Mouse (Mus musculus): ENCODE measurements around the gene Asb10. TPM values are rescaled to one million over a fixed set of nuclear protein-coding genes. Genes with fewer than 3 reads are reported as not detected.

The Asb10 gene
- 1.7 TPM in 2 replicates for polyA plus RNA-seq (2012; rRNA removed)

GRCm38 (mm10) chr5:24540387-24541143, at the start of gene Asb10:
Gene Asb10 (minus strand): TSS chr5:24540978.

DNA sequence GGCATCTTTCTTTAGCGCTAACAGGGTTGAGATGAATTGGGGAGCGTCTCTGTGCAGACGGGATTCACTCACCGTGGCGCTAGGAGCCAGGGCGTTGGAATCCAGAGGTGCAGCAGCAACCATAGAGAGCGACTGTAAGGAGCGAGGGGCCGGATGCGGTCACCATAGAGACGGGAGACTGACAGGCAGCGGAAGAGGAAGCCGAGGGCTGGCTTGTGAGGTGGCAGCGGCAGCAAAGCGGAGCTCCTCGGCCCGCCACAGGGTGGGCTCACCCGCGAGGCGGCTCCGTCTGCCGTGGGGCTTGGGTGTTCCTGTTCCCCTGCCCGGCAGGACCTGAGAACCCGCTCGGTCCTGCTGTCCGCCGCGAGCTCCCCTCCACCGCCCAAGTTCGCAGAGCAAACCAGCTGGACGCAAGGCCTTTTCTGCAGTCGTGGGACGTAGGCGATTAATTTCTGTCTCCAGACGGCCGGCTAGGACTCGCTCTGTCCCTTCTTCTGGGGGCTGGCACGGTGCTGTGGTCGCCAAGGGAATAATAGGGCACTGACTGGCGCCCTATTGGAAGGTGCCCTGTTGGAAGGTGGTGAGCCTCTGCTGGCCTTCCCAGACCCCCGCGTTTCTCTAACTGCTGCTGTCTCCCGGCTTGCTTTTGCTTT, 45.9 kb upstream of the Asb10 start, which contains the start of gene Chpf2:
Gene Chpf2, plus strand, starts transcription at position 195 of the 653 bp plus-strand sequence.

GRCm38 (mm10) chr5:24577183-24577929, 36.6 kb upstream of the Asb10 start, which contains the start of gene Abcf2:
Gene Abcf2 (minus strand): TSS chr5:24577467.

GRCm38 (mm10) chr5:24556709-24557108, 15.9 kb upstream of the Asb10 start, which contains the start of gene 4931409K22Rik:
Gene 4931409K22Rik (minus strand): TSS chr5:24556809.

GRCm38 (mm10) chr5:24526889-24527230, 13.9 kb downstream of the Asb10 start, which contains the start of gene Gbx1:
Gene Gbx1 (minus strand): TSS chr5:24527202.

Other genes with a start within 250 kb of the Asb10 start
- gene Kcnh2, start 189.4 kb downstream of the Asb10 start, polyA plus RNA-seq (2012; rRNA removed) = 26.9 and 37.0 TPM in 2 replicates
- gene Nos3, start 176.2 kb downstream of the Asb10 start, polyA plus RNA-seq (2012; rRNA removed) = 4.6 TPM in 2 replicates
- gene Atg9b, start 148.8 kb downstream of the Asb10 start, polyA plus RNA-seq (2012; rRNA removed) = 15.6 and 34.2 TPM in 2 replicates
- 44.2 and 47.3 TPM in 2 replicates for gene Abcb8, start 147.3 kb downstream of the Asb10 start, polyA plus RNA-seq (2012; rRNA removed)
- gene Asic3, start 127.6 kb downstream of the Asb10 start, polyA plus RNA-seq (2012; rRNA removed) = 0.09 and 0.21 TPM in 2 replicates
- gene Cdk5, start 117.4 kb downstream of the Asb10 start, polyA plus RNA-seq (2012; rRNA removed) = 39.9 and 41.2 TPM in 2 replicates
- gene Slc4a2, start 117.1 kb downstream of the Asb10 start, polyA plus RNA-seq (2012; rRNA removed) = 175 and 193 TPM in 2 replicates
- 162 and 182 TPM in 2 replicates for gene Fastk, start 95.7 kb downstream of the Asb10 start, polyA plus RNA-seq (2012; rRNA removed)
- gene Tmub1, start 93.1 kb downstream of the Asb10 start, polyA plus RNA-seq (2012; rRNA removed) = 49.2 and 79.9 TPM in 2 replicates
- gene Agap3, start 88.8 kb downstream of the Asb10 start, polyA plus RNA-seq (2012; rRNA removed) = 46.6 and 48.4 TPM in 2 replicates
- gene Gbx1, start 13.8 kb downstream of the Asb10 start, polyA plus RNA-seq (2012; rRNA removed) = not detected in 2 replicates
- gene 4931409K22Rik, start 15.8 kb upstream of the Asb10 start, polyA plus RNA-seq (2012; rRNA removed) = not detected in 2 replicates
- gene Abcf2, start 36.5 kb upstream of the Asb10 start, polyA plus RNA-seq (2012; rRNA removed) = 27.4 and 28.4 TPM in 2 replicates
- 26.1 and 27.7 TPM in 2 replicates for gene Chpf2, start 45.8 kb upstream of the Asb10 start, polyA plus RNA-seq (2012; rRNA removed)
- 39.3 and 74.8 TPM in 2 replicates for gene Smarcd3, start 83.4 kb upstream of the Asb10 start, polyA plus RNA-seq (2012; rRNA removed)
- gene Nub1, start 144.6 kb upstream of the Asb10 start, polyA plus RNA-seq (2012; rRNA removed) = 15.9 and 19.1 TPM in 2 replicates
- 0.51 and 0.68 TPM in 2 replicates for gene Wdr86, start 189.7 kb upstream of the Asb10 start, polyA plus RNA-seq (2012; rRNA removed)
- not detected in 2 replicates for gene Crygn, start 217.0 kb upstream of the Asb10 start, polyA plus RNA-seq (2012; rRNA removed)

All from stomach, adult 2 months (tissue).